ENCODE assay signal across 8 mouse cellular contexts in genomic region chr4:150798783-150799530, GRCm38 (mm10). TPM values are rescaled to one million over a fixed set of nuclear protein-coding genes. Genes with fewer than 3 reads are reported as not detected.
DNase-seq lines count a peak whose midpoint lies in the region; ATAC-seq and TF ChIP-seq lines count a peak whose summit lies in the region.

No protein-coding gene starts in this region.

- H3K36me3 ChIP-seq in spleen, adult 2 months (ENCODE audit: control insufficient read depth, insufficient read depth, low read length), result no peaks in the 10 kb centered on the region
- H3K36me3 ChIP-seq in heart, postnatal 0 days (replicated peaks; ENCODE audit: control insufficient read depth, insufficient read depth, low read length), result no peaks in the 10 kb centered on the region
- H3K36me3 ChIP-seq in limb, embryonic 12.5 days, result no peaks in the 10 kb centered on the region

- peak overlapping the region; percentile 48 for H3K27ac ChIP-seq in spleen, adult 2 months (ENCODE audit: insufficient read depth, low read length)
- H3K27ac ChIP-seq in heart, postnatal 0 days (ENCODE audit: low read depth), result peak overlapping the region; percentile 78
- peak overlapping the region; percentile 65 for H3K27ac ChIP-seq in limb, embryonic 12.5 days

- H3K4me3 ChIP-seq in spleen, adult 2 months (ENCODE audit: extremely low read depth, insufficient read depth, insufficient read length), result no peak overlapping the region; the same call in 1 of the 2 replicates
- H3K4me3 ChIP-seq in heart, postnatal 0 days (ENCODE audit: low read depth, low read length), result no peak overlapping the region
- H3K4me3 ChIP-seq in limb, embryonic 12.5 days (replicated peaks), result no peak overlapping the region

- WGBS in spleen, adult 2 months, result 8% methylated on average over 13 of the region's 13 CpGs
- 29% methylated on average over 13 of the region's 13 CpGs for WGBS in heart, postnatal 0 days
- 23% methylated on average over 13 of the region's 13 CpGs for WGBS in limb, embryonic 12.5 days

- ATAC-seq in heart, postnatal 0 days (ENCODE audit: insufficient read depth, low read depth), result peak; percentile 45
- no peak for ATAC-seq in limb, embryonic 12.5 days (ENCODE audit: insufficient number of reproducible peaks, insufficient read depth, low FRiP score, low TSS enrichment, low read depth)

- peak overlapping the region; percentile 5; the same call in 1 of the 2 replicates for H3K4me2 ChIP-seq in heart, postnatal 0 days (ENCODE audit: low read depth, low read length)
- peak overlapping the region; percentile 8; the same call in 1 of the 2 replicates for H3K4me2 ChIP-seq in limb, embryonic 12.5 days

- peak in 1 of 2 experiments; percentile 17 for DNase-seq in spleen, adult 2 months (ENCODE audit: low read depth in 1 of 2, low spot score in 2 of 2)
- DNase-seq in spleen, postnatal 14 days (ENCODE audit: low spot score in 2 of 2), result no peak
- peak; percentile 75 for DNase-seq in brain, adult 2 months (ENCODE audit: low read depth, low spot score)
- peak; percentile 23 for DNase-seq in heart, postnatal 0 days (ENCODE audit: low spot score)
- DNase-seq in natural killer cell, adult 2 months (ENCODE audit: low spot score in 2 of 2), result peak; percentile 65 to 72
- no peak for DNase-seq in embryo, embryonic 10.5 days (ENCODE audit: low spot score)
- DNase-seq in cerebellum, adult 11-12 months, result no peak

- TF ChIP-seq CTCF in spleen, adult 2 months (IDR thresholded peaks at IDR 0.05; ENCODE audit: extremely low read depth, insufficient read depth, insufficient read length, insufficient replicate concordance), result no peak
- TF ChIP-seq CTCF in heart, postnatal 0 days (IDR thresholded peaks at IDR 0.05; ENCODE audit: low read depth), result no peak

- no peaks in the 10 kb centered on the region for H3K9me3 ChIP-seq in heart, postnatal 0 days (replicated peaks; ENCODE audit: control insufficient read depth, low read length)
- no peaks in the 10 kb centered on the region for H3K9me3 ChIP-seq in limb, embryonic 12.5 days

- H3K27me3 ChIP-seq in spleen, adult 2 months (ENCODE audit: control insufficient read depth, insufficient read depth, low read length), result no peaks in the 10 kb centered on the region
- H3K27me3 ChIP-seq in heart, postnatal 0 days (ENCODE audit: control insufficient read depth, insufficient read depth, low read length), result no peaks in the 10 kb centered on the region
- no peaks in the 10 kb centered on the region for H3K27me3 ChIP-seq in limb, embryonic 12.5 days

- no peak for TF ChIP-seq POLR2A in spleen, adult 2 months (IDR thresholded peaks at IDR 0.05; ENCODE audit: low read depth, low read length)

- TF ChIP-seq EP300 in heart, postnatal 0 days (IDR thresholded peaks at IDR 0.05; ENCODE audit: low read depth), result no peak

- H3K4me1 ChIP-seq in spleen, adult 2 months (ENCODE audit: control insufficient read depth, insufficient read depth, insufficient read length), result no peaks in the 10 kb centered on the region
- H3K4me1 ChIP-seq in heart, postnatal 0 days (ENCODE audit: control insufficient read depth, insufficient read depth), result peaks cover 18% of the 10 kb centered on the region
- peaks cover 34% of the 10 kb centered on the region for H3K4me1 ChIP-seq in limb, embryonic 12.5 days (replicated peaks)

- H3K9ac ChIP-seq in heart, postnatal 0 days (replicated peaks; ENCODE audit: low read depth, low read length), result no peak overlapping the region
- no peak overlapping the region for H3K9ac ChIP-seq in limb, embryonic 12.5 days (replicated peaks)

RNA-seq across cellular contexts. Expression of gene Errfi1, which starts 54.8 kb away (rescaled TPM):
- polyA plus RNA-seq in spleen, adult 2 months (2012; rRNA removed), result 13.7 and 15.3 TPM in 2 replicates
- total RNA-seq in heart, postnatal 0 days (2014; rRNA removed; ENCODE audit: low replicate concordance), result 16.0 and 33.7 TPM in 2 replicates
- polyA plus RNA-seq in heart, postnatal 0 days (2015; fragmentation: Nextera tagmentation; extraction: Ambion mirVana), result 7.4 and 7.9 TPM in 2 replicates
- polyA plus RNA-seq in limb, embryonic 12.5 days (2016; fragmentation: Nextera tagmentation; extraction: Ambion mirVana), result 25.7 and 29.0 TPM in 2 replicates

Comparison
In these comparisons a context has a peak if more than half of its experiments do, and no peak if none do; other contexts are left out.
1. DNase-seq: peak in brain, adult 2 months (single experiment), heart, postnatal 0 days (single experiment) and natural killer cell, adult 2 months (2 of 2); none in spleen, postnatal 14 days (0 of 2), embryo, embryonic 10.5 days (single experiment) and cerebellum, adult 11-12 months (single experiment).
2. Peak in every context shown above with its lines, with median percentiles within 50 percentile points of each other: H3K27ac ChIP-seq.